Mouse (Mus musculus): Measurements from ENCODE around the gene Dgkz. TPM values are rescaled to one million over a fixed set of nuclear protein-coding genes. Genes with fewer than 3 reads are reported as not detected.

Dgkz gene
- polyA plus RNA-seq, 1 experiment from 2014 or later = 24.1 TPM

DNA sequence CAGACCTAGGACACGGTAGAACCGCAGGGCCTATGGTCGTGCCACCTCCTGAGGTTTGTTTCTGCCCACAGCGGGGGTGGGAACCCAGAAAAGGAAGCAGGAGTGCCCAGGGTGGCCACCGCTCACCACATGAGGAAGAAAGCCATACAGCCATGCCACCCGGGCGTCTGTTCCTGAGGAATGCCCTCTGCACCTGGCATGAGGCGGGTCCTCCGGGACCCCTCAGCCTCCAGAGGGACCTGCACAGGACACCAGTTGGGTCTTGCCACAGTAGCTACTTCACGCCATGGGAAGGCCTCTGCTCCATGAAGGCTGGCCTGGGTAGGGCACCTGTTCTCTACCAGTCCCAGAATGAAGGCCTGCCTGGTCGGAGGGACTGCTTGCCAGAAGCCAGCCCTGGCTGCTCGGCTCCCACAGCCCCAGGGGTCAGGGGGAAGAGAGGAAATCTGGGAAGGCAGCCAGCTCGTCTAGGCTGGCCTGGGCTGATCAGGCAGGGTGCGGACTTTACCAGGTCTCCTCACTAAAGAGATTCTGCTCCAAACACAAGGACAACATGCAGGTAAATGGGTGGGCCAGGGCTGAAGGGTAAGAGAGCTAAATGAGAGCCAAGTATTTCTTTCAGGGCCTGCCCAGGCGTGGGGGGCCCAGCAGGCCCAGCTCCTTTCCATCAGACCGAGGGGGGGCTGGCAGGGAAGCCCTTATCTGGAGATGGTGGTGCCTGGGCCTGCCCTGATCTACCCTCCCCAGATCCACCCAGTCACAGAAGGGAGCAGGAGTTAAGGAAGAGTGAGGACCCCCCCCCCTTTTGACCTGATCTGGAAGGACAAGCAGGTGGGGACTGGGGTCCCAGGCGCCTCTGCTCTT is 26.0 kb downstream of the Dgkz start:
- H3K4me3 ChIP-seq (ENCODE audit: low read depth, low read length) = no peak overlapping the region

DNA sequence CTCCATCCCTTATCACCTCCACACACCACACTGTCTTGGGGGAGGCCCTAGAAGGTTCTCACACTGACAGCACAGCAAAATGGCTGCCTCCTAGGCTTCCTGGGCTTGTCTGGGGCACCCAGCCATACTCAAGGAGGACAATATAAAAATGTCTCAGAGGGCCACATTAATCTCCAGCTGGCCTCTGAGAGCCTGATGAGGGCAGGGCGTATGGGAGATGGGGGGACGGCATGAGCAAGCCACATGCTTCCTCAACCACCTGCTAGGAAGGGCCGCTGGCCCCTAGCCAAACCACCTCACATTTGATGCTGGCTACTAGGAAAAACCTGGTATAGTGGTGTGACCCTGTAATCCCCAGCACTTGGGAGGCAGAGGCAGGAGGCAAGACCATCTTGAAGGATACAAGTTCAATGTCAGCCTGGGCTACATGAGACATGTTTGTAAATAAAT is 26.8 kb downstream of the Dgkz start:
- Histone ChIP-seq H3K9me3 (ENCODE audit: control insufficient read depth, low read length) (no peaks in the 10 kb centered on the region), H3K4me1 (replicated peaks; ENCODE audit: control insufficient read depth, insufficient read depth, low read length) (peaks cover 14% of the 10 kb centered on the region), H3K4me2 (replicated peaks; ENCODE audit: low read depth, low read length) (no peak overlapping the region), H3K36me3 (ENCODE audit: control insufficient read depth, insufficient read depth, low read length) (no peaks in the 10 kb centered on the region), H3K4me3 (ENCODE audit: low read depth, low read length) (no peak overlapping the region), H3K9ac (ENCODE audit: low read depth, low read length) (no peak overlapping the region), H3K27me3 (ENCODE audit: control insufficient read depth, insufficient read depth, low read length) (no peaks in the 10 kb centered on the region), H3K27ac (ENCODE audit: low read depth, low read length) (no peak overlapping the region)
- WGBS = 72% methylated on average over 3 of the region's 3 CpGs
- ATAC-seq (ENCODE audit: low FRiP score) (no peak), DNase-seq (ENCODE audit: low spot score) (no peak)

More for the DNA sequence above, 26.0 kb downstream of the Dgkz start:
- DNase-seq (ENCODE audit: low spot score) = no peak
- Histone ChIP-seq H3K27me3 (ENCODE audit: control insufficient read depth, insufficient read depth, low read length) (no peaks in the 10 kb centered on the region), H3K4me2 (replicated peaks; ENCODE audit: low read depth, low read length) (peak overlapping the region; percentile 21; the same call in 1 of the 2 replicates), H3K4me1 (replicated peaks; ENCODE audit: control insufficient read depth, insufficient read depth, low read length) (peaks cover 14% of the 10 kb centered on the region), H3K27ac (ENCODE audit: low read depth, low read length) (peak overlapping the region; percentile 49; the same call in 1 of the 2 replicates), H3K36me3 (ENCODE audit: control insufficient read depth, insufficient read depth, low read length) (no peaks in the 10 kb centered on the region), H3K9ac (ENCODE audit: low read depth, low read length) (peak overlapping the region; percentile 31; the same call in 1 of the 2 replicates), H3K9me3 (ENCODE audit: control insufficient read depth, low read length) (no peaks in the 10 kb centered on the region)
- ATAC-seq (ENCODE audit: low FRiP score) = peak; percentile 31
- 77% methylated on average over 17 of the region's 17 CpGs for WGBS

DNA sequence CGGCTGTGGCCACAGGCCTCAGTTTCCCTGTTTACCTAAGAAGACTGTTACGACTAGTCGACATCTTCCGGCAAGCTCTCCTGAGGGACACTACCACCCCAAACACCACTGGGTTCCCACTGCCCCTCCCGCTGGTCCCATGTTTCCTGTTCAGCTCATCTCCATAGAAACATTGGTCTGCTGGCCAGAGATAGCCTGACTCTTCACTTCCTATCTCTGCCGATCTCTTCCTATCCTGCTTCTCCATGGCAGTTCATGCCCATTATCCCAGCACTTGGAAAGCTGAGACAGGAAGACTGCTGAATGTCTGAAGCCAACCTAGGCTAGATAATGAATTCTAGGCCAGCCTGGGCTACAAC is 27.5 kb downstream of the Dgkz start:
- ATAC-seq (ENCODE audit: low FRiP score) (no peak), DNase-seq (ENCODE audit: low spot score) (no peak)
- Histone ChIP-seq H3K4me2 (replicated peaks; ENCODE audit: low read depth, low read length) (no peak overlapping the region), H3K36me3 (ENCODE audit: control insufficient read depth, insufficient read depth, low read length) (no peaks in the 10 kb centered on the region), H3K27ac (ENCODE audit: low read depth, low read length) (0 out of 2 replicates have a peak overlapping the region, but pooled peaks have one; percentile 47), H3K4me1 (replicated peaks; ENCODE audit: control insufficient read depth, insufficient read depth, low read length) (peaks cover 14% of the 10 kb centered on the region), H3K9ac (ENCODE audit: low read depth, low read length) (no peak overlapping the region), H3K9me3 (ENCODE audit: control insufficient read depth, low read length) (no peaks in the 10 kb centered on the region), H3K4me3 (ENCODE audit: low read depth, low read length) (no peak overlapping the region), H3K27me3 (ENCODE audit: control insufficient read depth, insufficient read depth, low read length) (no peaks in the 10 kb centered on the region)
- WGBS = 82% methylated on average over 6 of the region's 6 CpGs

DNA sequence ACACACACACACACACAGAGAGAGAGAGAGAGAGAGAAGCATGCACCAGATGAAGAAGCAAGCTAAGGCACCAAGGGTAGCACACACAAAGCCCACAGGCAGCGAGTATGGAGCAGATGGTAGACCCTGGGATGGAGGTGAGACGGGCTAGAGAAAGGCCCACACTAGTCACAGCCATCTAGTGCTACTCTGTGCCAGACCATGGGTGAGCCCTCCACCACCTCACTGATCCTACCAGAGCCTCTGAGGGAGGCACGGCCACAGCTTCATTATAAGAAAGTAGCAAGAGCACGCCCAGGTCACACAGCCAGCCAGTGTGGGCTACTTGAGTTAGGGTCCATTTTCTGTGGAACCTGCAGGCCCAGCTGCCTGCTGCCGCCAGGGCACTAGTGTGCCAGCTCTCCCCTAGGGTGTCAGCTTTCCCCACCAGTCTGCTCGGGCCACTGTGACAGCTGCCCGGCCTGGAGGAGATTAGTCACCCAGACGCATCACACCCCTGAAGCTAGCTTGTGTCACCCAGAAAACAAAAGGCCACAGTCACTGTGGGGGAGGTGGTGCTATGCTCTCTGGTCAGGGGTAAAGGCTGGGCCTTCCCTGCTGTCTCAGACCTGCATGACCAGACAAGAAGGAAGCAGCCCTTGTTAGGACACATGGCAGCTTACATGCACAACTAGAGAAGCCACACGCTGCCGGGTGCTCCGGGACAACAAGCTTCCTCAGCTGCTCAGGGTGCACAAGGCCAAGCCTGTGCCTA is 28.1 kb downstream of the Dgkz start:
- peak; percentile 23; the same call in 1 of the 2 replicates for ATAC-seq (ENCODE audit: low FRiP score)
- Histone ChIP-seq H3K36me3 (ENCODE audit: control insufficient read depth, insufficient read depth, low read length) (no peaks in the 10 kb centered on the region), H3K9ac (ENCODE audit: low read depth, low read length) (peak overlapping the region; percentile 31; the same call in 1 of the 2 replicates), H3K27ac (ENCODE audit: low read depth, low read length) (peak overlapping the region; percentile 47; the same call in 1 of the 2 replicates), H3K4me3 (ENCODE audit: low read depth, low read length) (peak overlapping the region; percentile 1; the same call in 1 of the 2 replicates), H3K4me2 (replicated peaks; ENCODE audit: low read depth, low read length) (no peak overlapping the region), H3K27me3 (ENCODE audit: control insufficient read depth, insufficient read depth, low read length) (no peaks in the 10 kb centered on the region), H3K9me3 (ENCODE audit: control insufficient read depth, low read length) (no peaks in the 10 kb centered on the region), H3K4me1 (replicated peaks; ENCODE audit: control insufficient read depth, insufficient read depth, low read length) (peaks cover 14% of the 10 kb centered on the region)
- DNase-seq (ENCODE audit: low spot score) = no peak
- WGBS = 56% methylated on average over 11 of the region's 11 CpGs

DNA sequence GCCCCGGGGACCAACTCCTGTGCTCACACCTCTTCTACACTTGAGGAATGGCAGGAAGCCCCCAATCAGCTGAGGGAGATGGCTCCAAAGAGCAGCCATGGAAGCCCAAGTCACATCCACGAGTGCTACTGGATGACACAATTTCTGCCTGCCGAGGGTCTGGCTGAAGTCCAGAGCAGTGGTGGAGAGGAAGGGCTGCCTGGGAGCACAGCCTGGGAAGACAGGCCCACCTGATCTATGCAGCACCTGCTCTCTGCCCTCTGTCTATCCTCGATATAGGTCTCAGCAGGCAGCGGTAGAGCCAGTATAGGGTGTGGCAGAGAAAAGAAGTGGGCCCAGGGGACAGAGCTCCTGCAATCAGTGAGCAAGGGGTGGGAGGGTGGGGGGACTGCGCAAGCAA is 28.8 kb downstream of the Dgkz start:
- Histone ChIP-seq H3K4me2 (replicated peaks; ENCODE audit: low read depth, low read length) (no peak overlapping the region), H3K4me3 (ENCODE audit: low read depth, low read length) (no peak overlapping the region), H3K9me3 (ENCODE audit: control insufficient read depth, low read length) (no peaks in the 10 kb centered on the region), H3K27ac (ENCODE audit: low read depth, low read length) (no peak overlapping the region), H3K27me3 (ENCODE audit: control insufficient read depth, insufficient read depth, low read length) (no peaks in the 10 kb centered on the region), H3K9ac (ENCODE audit: low read depth, low read length) (peak overlapping the region; percentile 42; the same call in 1 of the 2 replicates), H3K4me1 (replicated peaks; ENCODE audit: control insufficient read depth, insufficient read depth, low read length) (peaks cover 14% of the 10 kb centered on the region), H3K36me3 (ENCODE audit: control insufficient read depth, insufficient read depth, low read length) (no peaks in the 10 kb centered on the region)
- DNase-seq (ENCODE audit: low spot score) = no peak
- WGBS = 81% methylated on average over 6 of the region's 6 CpGs
- no peak for ATAC-seq (ENCODE audit: low FRiP score)

DNA sequence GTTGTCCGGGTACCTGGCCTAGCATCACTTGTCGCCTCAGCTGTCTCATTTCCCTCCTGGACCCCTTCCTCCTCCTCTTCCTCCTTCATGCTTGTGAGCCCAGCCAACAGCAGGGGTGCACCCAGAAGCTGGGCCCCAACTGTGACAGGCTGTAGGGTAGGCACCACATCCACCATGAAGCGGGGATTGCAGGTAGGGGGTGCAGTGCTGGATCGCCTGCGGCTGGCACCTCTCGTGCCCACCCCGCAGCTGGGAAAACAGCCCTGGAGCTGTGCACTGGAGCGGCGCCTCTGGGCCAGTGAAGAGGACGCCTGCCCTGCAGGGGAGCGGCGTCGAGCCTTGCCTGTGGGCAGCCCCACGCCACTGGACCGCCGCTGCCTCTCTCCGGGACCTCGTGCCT is 30.2 kb downstream of the Dgkz start, which contains the start of gene Gm9821:
Gene Gm9821 (plus strand): TSS at position 221 of the 400 bp plus-strand sequence.
- H3K4me2 ChIP-seq (replicated peaks; ENCODE audit: low read depth, low read length) = 0 out of 2 replicates have a peak within 1 kb of the TSS, but pooled peaks have one; percentile 5
- H3K27me3 ChIP-seq (ENCODE audit: control insufficient read depth, insufficient read depth, low read length) = no peaks in the 10 kb centered on the region
- peaks cover 12% of the 10 kb centered on the region for H3K4me1 ChIP-seq (replicated peaks; ENCODE audit: control insufficient read depth, insufficient read depth, low read length)
- H3K4me3 ChIP-seq (ENCODE audit: low read depth, low read length) = no peak within 1 kb of the TSS
- peak within 1 kb of the TSS; percentile 42; the same call in 1 of the 2 replicates for H3K9ac ChIP-seq (ENCODE audit: low read depth, low read length)
- 0 out of 2 replicates have a peak, but pooled peaks cover 2% of the 10 kb centered on the region for H3K36me3 ChIP-seq (ENCODE audit: control insufficient read depth, insufficient read depth, low read length)
- no peaks in the 10 kb centered on the region for H3K9me3 ChIP-seq (ENCODE audit: control insufficient read depth, low read length)
- no peak within 1 kb of the TSS for H3K27ac ChIP-seq (ENCODE audit: low read depth, low read length)
- ATAC-seq (ENCODE audit: low FRiP score) = no peak
- 87% methylated on average over 18 of the region's 18 CpGs for WGBS
- DNase-seq (ENCODE audit: low spot score) = no peak

DNA sequence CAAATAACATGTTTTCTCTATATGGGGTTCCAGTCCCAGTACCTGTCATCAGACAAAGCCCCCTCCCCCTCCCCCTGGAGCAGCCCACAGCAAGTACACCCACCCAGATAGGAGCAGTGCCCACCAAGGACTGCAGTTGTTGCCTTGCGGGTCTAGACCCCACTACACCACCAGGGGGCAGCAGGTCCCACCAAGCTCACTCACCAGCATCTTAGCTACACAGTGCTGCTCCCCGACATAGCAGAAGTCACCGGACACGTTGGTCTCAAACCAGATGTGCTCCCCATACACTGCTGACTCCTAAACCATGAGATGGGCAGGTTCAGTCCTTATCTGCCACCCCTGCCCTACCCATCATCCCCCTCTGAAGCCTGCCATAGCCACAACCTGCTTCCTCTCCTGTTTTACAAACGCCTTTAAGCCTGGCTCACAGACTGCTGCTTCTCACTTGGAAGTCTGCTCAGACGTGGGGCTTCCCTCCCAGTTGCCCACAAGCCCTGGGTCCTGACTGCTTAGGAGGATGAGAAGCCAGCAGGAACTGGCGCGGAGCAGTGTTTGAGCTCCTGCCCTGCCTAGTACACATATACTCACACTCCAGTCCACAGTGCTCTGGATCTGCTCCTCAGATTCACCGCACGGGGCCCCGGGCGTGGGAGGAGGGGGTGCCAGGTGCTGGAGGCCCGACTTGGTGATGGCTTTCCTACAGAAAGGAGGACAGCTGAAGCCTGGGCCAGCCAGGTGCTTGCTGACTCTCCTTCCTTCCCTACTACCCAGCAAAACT is 31.3 kb downstream of the Dgkz start:
- Histone ChIP-seq H3K27me3 (ENCODE audit: control insufficient read depth, insufficient read depth, low read length) (no peaks in the 10 kb centered on the region), H3K4me2 (replicated peaks; ENCODE audit: low read depth, low read length) (no peak overlapping the region), H3K9ac (ENCODE audit: low read depth, low read length) (no peak overlapping the region), H3K27ac (ENCODE audit: low read depth, low read length) (no peak overlapping the region), H3K36me3 (ENCODE audit: control insufficient read depth, insufficient read depth, low read length) (0 out of 2 replicates have a peak, but pooled peaks cover 2% of the 10 kb centered on the region), H3K9me3 (ENCODE audit: control insufficient read depth, low read length) (no peaks in the 10 kb centered on the region), H3K4me3 (ENCODE audit: low read depth, low read length) (no peak overlapping the region), H3K4me1 (replicated peaks; ENCODE audit: control insufficient read depth, insufficient read depth, low read length) (peaks cover 6% of the 10 kb centered on the region; the same call in 1 of the 2 replicates)
- peak; percentile 69 for ATAC-seq (ENCODE audit: low FRiP score)
- WGBS = 45% methylated on average over 13 of the region's 13 CpGs
- DNase-seq (ENCODE audit: low spot score) = peak; percentile 86

DNA sequence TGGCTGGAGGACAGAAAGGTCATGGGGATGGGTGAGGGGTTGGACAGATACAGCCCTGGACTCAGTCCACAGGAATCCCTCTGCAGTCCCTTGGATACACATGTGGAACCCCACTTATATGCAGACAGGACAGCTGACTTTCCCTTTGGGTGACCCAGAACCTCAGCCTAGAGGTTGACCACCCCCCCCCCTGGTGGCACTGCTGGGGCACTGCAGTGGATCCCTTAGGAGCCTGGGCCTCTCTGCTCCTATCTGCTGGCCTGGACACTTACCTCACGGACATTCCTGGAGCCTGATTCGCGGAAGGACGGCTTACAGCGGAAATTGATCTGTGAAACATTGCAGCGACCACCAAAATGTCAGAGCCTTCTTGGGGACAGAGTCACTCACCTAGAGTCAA is 33.3 kb downstream of the Dgkz start:
- DNase-seq (ENCODE audit: low spot score) = no peak
- WGBS = 69% methylated on average over 6 of the region's 6 CpGs

More for the DNA sequence above, 33.3 kb downstream of the Dgkz start:
- Histone ChIP-seq H3K4me2 (replicated peaks; ENCODE audit: low read depth, low read length) (no peak overlapping the region), H3K4me1 (replicated peaks; ENCODE audit: control insufficient read depth, insufficient read depth, low read length) (no peaks in the 10 kb centered on the region; the same call in 1 of the 2 replicates), H3K27ac (ENCODE audit: low read depth, low read length) (no peak overlapping the region), H3K4me3 (ENCODE audit: low read depth, low read length) (no peak overlapping the region), H3K36me3 (ENCODE audit: control insufficient read depth, insufficient read depth, low read length) (0 out of 2 replicates have a peak, but pooled peaks cover 2% of the 10 kb centered on the region), H3K9ac (ENCODE audit: low read depth, low read length) (no peak overlapping the region), H3K9me3 (ENCODE audit: control insufficient read depth, low read length) (no peaks in the 10 kb centered on the region), H3K27me3 (ENCODE audit: control insufficient read depth, insufficient read depth, low read length) (no peaks in the 10 kb centered on the region)
- no peak for ATAC-seq (ENCODE audit: low FRiP score)
